Mouse (Mus musculus) midbrain, postnatal 0 days (tissue): ENCODE measurements around the gene Helt. TPM values are rescaled to one million over a fixed set of nuclear protein-coding genes. Genes with fewer than 3 reads are reported as not detected.

Experiments used
- ATAC-seq: fragments of 200-750 bp; cut with Nextera tagmentation; 2 replicates; pipeline ENCODE4 v1.8.0; 2017; ENCODE audit warnings: moderate number of reproducible peaks, mild to moderate bottlenecking, moderate TSS enrichment, moderate library complexity; ENCODE audit not compliant: low FRiP score
- DNase-seq: peaks from one replicate; pipeline ENCODE4 v3.0.0-alpha.2; 2015; ENCODE audit warnings: low spot score
- H3K27ac ChIP-seq: fragments of 300-500 bp; sonication (generic); 2 replicates; pipeline ENCODE4 v1.5.1; 2014; ENCODE audit warnings: low read depth, mild to moderate bottlenecking, low read length, mixed read lengths
- H3K27me3 ChIP-seq: fragments of 300-500 bp; sonication (generic); 2 replicates; pipeline ENCODE4 v1.6.1; 2014; ENCODE audit warnings: low read length, control low read depth, mixed read lengths; ENCODE audit not compliant: insufficient read depth
- H3K36me3 ChIP-seq: fragments of 300-500 bp; sonication (generic); 2 replicates; pipeline ENCODE4 v1.6.1; 2014; ENCODE audit warnings: low read length, control low read depth, mixed read lengths; ENCODE audit not compliant: insufficient read depth
- H3K4me1 ChIP-seq: fragments of 300-500 bp; sonication (generic); 2 replicates; pipeline ENCODE4 v1.6.1; 2014; ENCODE audit warnings: mild to moderate bottlenecking, control low read depth, antibody characterized with exemption, low read length, mixed read lengths; ENCODE audit not compliant: insufficient read depth
- H3K4me2 ChIP-seq: fragments of 300-500 bp; sonication (generic); 2 replicates; pipeline ENCODE4 v1.6.1; 2014; ENCODE audit warnings: low read depth, mild to moderate bottlenecking, low read length, mixed read lengths; ENCODE audit not compliant: poor library complexity, severe bottlenecking
- H3K4me3 ChIP-seq: fragments of 300-500 bp; sonication (generic); 2 replicates; pipeline ENCODE4 v1.5.1; 2014; ENCODE audit warnings: low read depth, mild to moderate bottlenecking, low read length, moderate library complexity
- H3K9ac ChIP-seq: fragments of 300-500 bp; sonication (generic); replicated peaks from 2 replicates; pipeline ENCODE4 v1.6.1; 2014; ENCODE audit warnings: mild to moderate bottlenecking, low read length, moderate library complexity, mixed read lengths; ENCODE audit not compliant: poor library complexity, severe bottlenecking
- H3K9me3 ChIP-seq: fragments of 300-500 bp; sonication (generic); 2 replicates; pipeline ENCODE4 v1.6.1; 2016; ENCODE audit warnings: low read length, control low read depth
- CTCF ChIP-seq: IDR thresholded peaks from 2 replicates; pipeline ENCODE4 v1.5.1; 2016; ENCODE audit warnings: antibody characterized with exemption, mild to moderate bottlenecking
- WGBS: fragments of 180-500 bp; shearing (Covaris S2); extraction: QIAGEN DNeasy Blood & Tissue Kit; methylation state at CpG from one replicate; pipeline ENCODE4 v1.1.7; 2014; 5-methylcytosine and 5-hydroxymethylcytosine counted together
- polyA plus RNA-seq: library from polyadenylated mRNA; unstranded; fragments of >200 nt; fragmentation: Nextera tagmentation; extraction: Ambion mirVana; gene quantifications from 2 replicates; pipeline ENCODE4 v1.2.1, GENCODE M21; 2015
- total RNA-seq: library from RNA; depleted of rRNA; stranded (reverse); fragments of >200 nt; gene quantifications from 2 replicates; pipeline ENCODE4 v1.2.3, GENCODE M21; 2014; rRNA removed

Helt gene
- total and polyA plus RNA-seq, 2 experiments from 2014 or later: 0.26 to 0.27 TPM

GRCm38 (mm10) chr8:46242946-46243345 lies 51.5 kb downstream of the Helt start:
- WGBS: 51% methylated on average over 7 of the region's 7 CpGs
- Histone ChIP-seq H3K36me3 (no peaks in the 10 kb centered on the region), H3K27ac (no peak overlapping the region), H3K27me3 (no peaks in the 10 kb centered on the region), H3K4me1 (no peaks in the 10 kb centered on the region), H3K4me2 (no peak overlapping the region), H3K9me3 (no peaks in the 10 kb centered on the region), H3K9ac (no peak overlapping the region), H3K4me3 (no peak overlapping the region)
- ATAC-seq (no peak), DNase-seq (no peak)
- no peak for TF ChIP-seq CTCF

Other genes starting within 250 kb of the Helt start
- gene Cfap97, start 142.9 kb downstream of the Helt start, total RNA-seq: 17.7 and 20.8 TPM in 2 replicates
- 27.6 and 32.1 TPM in 2 replicates for gene Cfap97, start 142.9 kb downstream of the Helt start, polyA plus RNA-seq
- 42.9 and 50.3 TPM in 2 replicates for gene Snx25, start 142.5 kb downstream of the Helt start, total RNA-seq
- 8.7 and 10.5 TPM in 2 replicates for gene Snx25, start 142.5 kb downstream of the Helt start, polyA plus RNA-seq
- gene Slc25a4, start 83.4 kb downstream of the Helt start, total RNA-seq: 1,005 and 1,051 TPM in 2 replicates
- 1,140 and 1,170 TPM in 2 replicates for gene Slc25a4, start 83.4 kb downstream of the Helt start, polyA plus RNA-seq
- 36.7 and 45.9 TPM in 2 replicates for gene Acsl1, start 176.4 kb upstream of the Helt start, total RNA-seq
- gene Acsl1, start 176.4 kb upstream of the Helt start, polyA plus RNA-seq: 27.8 and 28.2 TPM in 2 replicates